Mouse (Mus musculus) left cerebral cortex, postnatal 10 days (tissue): Measurements from ENCODE around the gene Krt76. TPM values are rescaled to one million over a fixed set of nuclear protein-coding genes. Genes with fewer than 3 reads are reported as not detected.

Experiments used
- DNase-seq, 2 experiments: peaks; one replicate each; pipeline ENCODE4 v3.0.0; 2021 to 2022; ENCODE audit warnings: low spot score in 2 of 2, mixed read lengths in 1 of 2; ENCODE audit errors: extremely low spot score in 1 of 2
- intact Hi-C: fragments of 180-260 bp; cut with DNase I; formaldehyde crosslinking; loops from one replicate; pipeline ENCODE4 v1.15.1; 2025
- total RNA-seq, 2 experiments: library from RNA; stranded (reverse); gene quantifications; 2 replicates each; pipeline ENCODE4 v1.2.3; 2021

The Krt76 gene
- not detected for total RNA-seq

GRCm38 (mm10) chr15:101892820-101893219, at the start of gene Krt76:
Gene Krt76 (minus strand): TSS chr15:101892920.
- intact Hi-C loops = no loop called here

GRCm38 (mm10) chr15:101941948-101942347, 49.2 kb upstream of the Krt76 start:
- intact Hi-C loops = no loop called here
- no peak for DNase-seq

More at GRCm38 (mm10) chr15:101892820-101893219, at the start of gene Krt76:
- no peak for DNase-seq

GRCm38 (mm10) chr15:101940274-101940829, 47.6 kb upstream of the Krt76 start, which contains the start of gene Krt79:
Gene Krt79 (minus strand): TSS chr15:101940324.
- intact Hi-C loops = no loop called here
- DNase-seq = no peak

- intact Hi-C loops = no loop called here
- no peak for DNase-seq
Measured at GRCm38 (mm10) chr15:101938600-101939308, 46.0 kb upstream of the Krt76 start.

GRCm38 (mm10) chr15:101933024-101933423, 40.3 kb upstream of the Krt76 start:
- peak in 1 of 2 experiments; percentile 4 for DNase-seq
- intact Hi-C loops = no loop called here

GRCm38 (mm10) chr15:101929666-101930065, 36.9 kb upstream of the Krt76 start:
- DNase-seq = no peak
- intact Hi-C loops = no loop called here

GRCm38 (mm10) chr15:101929087-101929486, 36.4 kb upstream of the Krt76 start:
- no peak for DNase-seq
- intact Hi-C loops = no loop called here

GRCm38 (mm10) chr15:101927340-101928080, 34.8 kb upstream of the Krt76 start:
- DNase-seq = peak in 1 of 2 experiments; percentile 28
- intact Hi-C loops = no loop called here

GRCm38 (mm10) chr15:101925041-101925440, 32.3 kb upstream of the Krt76 start:
- intact Hi-C loops = no loop called here
- no peak for DNase-seq

GRCm38 (mm10) chr15:101924635-101925034, 31.9 kb upstream of the Krt76 start, which contains the start of gene Krt4:
Gene Krt4 (minus strand): TSS chr15:101924735.
- no peak for DNase-seq
- intact Hi-C loops = no loop called here

GRCm38 (mm10) chr15:101922296-101922695, 29.6 kb upstream of the Krt76 start:
- no peak for DNase-seq
- intact Hi-C loops = no loop called here

- intact Hi-C loops = no loop called here
- no peak for DNase-seq
Measured at GRCm38 (mm10) chr15:101916072-101916471, 23.4 kb upstream of the Krt76 start.

- no peak for DNase-seq
- intact Hi-C loops = no loop called here
Measured at GRCm38 (mm10) chr15:101904849-101905248, 12.1 kb upstream of the Krt76 start.

- intact Hi-C loops = no loop called here
Measured at GRCm38 (mm10) chr15:101902171-101903149, 9.7 kb upstream of the Krt76 start.

GRCm38 (mm10) chr15:101895216-101895615, 2.5 kb upstream of the Krt76 start:
- intact Hi-C loops = no loop called here
- no peak for DNase-seq

More at GRCm38 (mm10) chr15:101902171-101903149, 9.7 kb upstream of the Krt76 start:
- DNase-seq = no peak

GRCm38 (mm10) chr15:101879776-101880175, 12.9 kb downstream of the Krt76 start:
- intact Hi-C loops = no loop called here
- no peak for DNase-seq

- no peak for DNase-seq
- intact Hi-C loops = no loop called here
Measured at GRCm38 (mm10) chr15:101878041-101878440, 14.7 kb downstream of the Krt76 start.

- intact Hi-C loops = no loop called here
- DNase-seq = no peak
Measured at GRCm38 (mm10) chr15:101874383-101874782, 18.3 kb downstream of the Krt76 start.

GRCm38 (mm10) chr15:101873231-101873630, 19.5 kb downstream of the Krt76 start:
- intact Hi-C loops = no loop called here
- DNase-seq = no peak
